Mouse (Mus musculus): ENCODE data around the gene Hemk1. TPM values are rescaled to one million over a fixed set of nuclear protein-coding genes. Genes with fewer than 3 reads are reported as not detected.

The Hemk1 gene
- polyA plus RNA-seq, 1 experiment from 2014 or later, result 11.1 TPM

DNA sequence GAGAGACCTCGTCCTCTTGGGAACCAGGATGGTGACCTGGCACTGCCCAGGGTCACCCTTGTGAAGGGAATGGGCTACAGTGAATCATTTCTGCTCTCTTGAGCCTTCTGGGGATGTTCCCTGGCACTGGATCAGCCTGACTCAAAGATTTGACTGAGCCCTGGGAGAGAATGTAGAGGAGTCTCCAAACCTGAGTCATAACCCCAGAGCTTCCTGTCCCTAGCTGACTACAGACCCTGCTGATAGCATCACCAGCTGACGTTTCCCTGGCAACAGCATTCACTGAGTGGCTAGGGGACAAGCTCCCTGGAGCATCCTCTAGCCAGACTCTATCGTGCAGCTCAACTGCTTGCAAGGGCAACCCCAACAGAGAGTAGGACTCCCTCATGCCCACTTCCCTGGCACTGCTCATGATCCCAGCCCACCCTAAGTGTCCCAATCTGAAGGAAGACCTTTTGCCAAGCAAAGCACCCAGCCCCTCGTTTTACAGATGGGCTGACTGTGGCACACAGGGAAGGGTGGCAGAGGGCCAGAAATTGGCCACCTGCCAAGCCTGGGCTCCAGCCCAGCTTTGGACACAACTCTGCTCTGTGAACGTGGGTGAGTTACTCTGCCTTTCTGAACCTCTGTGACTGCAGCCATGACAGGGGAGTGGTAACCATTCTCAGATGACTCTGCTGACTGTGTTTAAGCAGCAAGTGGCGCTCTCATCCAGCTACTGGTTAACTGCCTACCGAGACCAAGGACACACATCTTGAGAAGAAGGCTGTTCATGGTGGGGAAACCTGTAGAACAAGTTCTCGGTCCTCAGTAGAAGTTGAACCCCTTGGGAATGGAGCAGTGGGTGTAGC, 59.4 kb downstream of the Hemk1 start:
- WGBS, result 58% methylated on average over 8 of the region's 8 CpGs
- Histone ChIP-seq H3K27me3 (ENCODE audit: control insufficient read depth, insufficient read depth, low read length) (no peaks in the 10 kb centered on the region), H3K4me2 (ENCODE audit: low read depth) (no peak overlapping the region), H3K4me3 (ENCODE audit: low read depth, low read length) (no peak overlapping the region), H3K27ac (ENCODE audit: low read depth, low read length) (no peak overlapping the region), H3K9ac (ENCODE audit: low read length) (no peak overlapping the region), H3K9me3 (ENCODE audit: control insufficient read depth, low read length) (no peaks in the 10 kb centered on the region), H3K36me3 (ENCODE audit: control insufficient read depth, insufficient read depth, low read length) (no peaks in the 10 kb centered on the region), H3K4me1 (ENCODE audit: control insufficient read depth, insufficient read depth, low read length) (peaks cover 7% of the 10 kb centered on the region)
- no peak for DNase-seq (ENCODE audit: low spot score)
- ATAC-seq (ENCODE audit: insufficient read depth, low FRiP score, low TSS enrichment), result no peak

DNA sequence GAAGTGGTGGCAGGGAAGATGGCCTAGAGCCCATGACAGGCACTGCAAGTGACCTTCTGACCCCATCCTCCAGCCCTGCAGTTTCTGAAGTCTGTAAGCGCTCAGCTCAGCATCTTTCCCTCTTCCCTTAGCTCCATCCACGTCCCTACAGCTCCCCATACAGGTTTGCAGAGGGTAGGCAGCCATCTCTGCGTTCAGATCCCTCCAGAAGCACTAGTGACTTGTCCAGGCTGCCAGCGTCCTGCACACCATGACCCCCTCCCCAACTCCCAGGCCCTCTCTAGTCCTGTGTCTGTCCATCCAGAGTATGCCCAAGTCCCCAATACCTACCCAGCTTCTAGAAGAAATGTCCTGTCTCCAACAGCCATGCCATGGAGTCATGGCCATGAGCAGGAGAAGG, 60.0 kb downstream of the Hemk1 start:
- Histone ChIP-seq H3K36me3 (ENCODE audit: control insufficient read depth, insufficient read depth, low read length) (no peaks in the 10 kb centered on the region), H3K27me3 (ENCODE audit: control insufficient read depth, insufficient read depth, low read length) (no peaks in the 10 kb centered on the region), H3K9ac (ENCODE audit: low read length) (no peak overlapping the region), H3K4me1 (ENCODE audit: control insufficient read depth, insufficient read depth, low read length) (peaks cover 7% of the 10 kb centered on the region), H3K4me2 (ENCODE audit: low read depth) (no peak overlapping the region), H3K9me3 (ENCODE audit: control insufficient read depth, low read length) (no peaks in the 10 kb centered on the region), H3K4me3 (ENCODE audit: low read depth, low read length) (no peak overlapping the region), H3K27ac (ENCODE audit: low read depth, low read length) (no peak overlapping the region)
- DNase-seq (ENCODE audit: low spot score), result no peak
- 39% methylated on average over 4 of the region's 4 CpGs for WGBS
- no peak for ATAC-seq (ENCODE audit: insufficient read depth, low FRiP score, low TSS enrichment)

- no peak overlapping the region for H3K27ac ChIP-seq (ENCODE audit: low read depth, low read length)
- DNase-seq (ENCODE audit: low spot score) (no peak), ATAC-seq (ENCODE audit: insufficient read depth, low FRiP score, low TSS enrichment) (no peak)
- 85% methylated on average over 7 of the region's 7 CpGs for WGBS
- no peak overlapping the region for H3K4me3 ChIP-seq (ENCODE audit: low read depth, low read length)
- no peaks in the 10 kb centered on the region for H3K36me3 ChIP-seq (ENCODE audit: control insufficient read depth, insufficient read depth, low read length)
- no peak overlapping the region for H3K4me2 ChIP-seq (ENCODE audit: low read depth)
- H3K9ac ChIP-seq (ENCODE audit: low read length), result no peak overlapping the region
- H3K27me3 ChIP-seq (ENCODE audit: control insufficient read depth, insufficient read depth, low read length), result no peaks in the 10 kb centered on the region
- H3K9me3 ChIP-seq (ENCODE audit: control insufficient read depth, low read length), result no peaks in the 10 kb centered on the region
- H3K4me1 ChIP-seq (ENCODE audit: control insufficient read depth, insufficient read depth, low read length), result peaks cover 7% of the 10 kb centered on the region
These were observed 60.5 kb downstream of the Hemk1 start for GRCm38 (mm10) chr9:107277603-107278002.

Other genes with a start within 250 kb of the Hemk1 start
- gene Dock3, start 106.4 kb downstream of the Hemk1 start, polyA plus RNA-seq (2014; fragmentation: Nextera tagmentation; extraction: Ambion mirVana), result 5.5 and 5.8 TPM in 2 replicates
- gene Mapkapk3, start 48.5 kb downstream of the Hemk1 start, polyA plus RNA-seq (2014; fragmentation: Nextera tagmentation; extraction: Ambion mirVana), result 3.6 and 4.8 TPM in 2 replicates
- gene Cish, start 42.3 kb downstream of the Hemk1 start, polyA plus RNA-seq (2014; fragmentation: Nextera tagmentation; extraction: Ambion mirVana), result 5.1 and 6.4 TPM in 2 replicates
- 1.4 and 2.0 TPM in 2 replicates for gene 6430571L13Rik, start 2.3 kb upstream of the Hemk1 start, polyA plus RNA-seq (2014; fragmentation: Nextera tagmentation; extraction: Ambion mirVana)
- 1.4 and 1.8 TPM in 2 replicates for gene Cacna2d2, start 61.3 kb upstream of the Hemk1 start, polyA plus RNA-seq (2014; fragmentation: Nextera tagmentation; extraction: Ambion mirVana)
- 47.0 and 47.2 TPM in 2 replicates for gene Tmem115, start 195.6 kb upstream of the Hemk1 start, polyA plus RNA-seq (2014; fragmentation: Nextera tagmentation; extraction: Ambion mirVana)
- gene Cyb561d2, start 203.8 kb upstream of the Hemk1 start, polyA plus RNA-seq (2014; fragmentation: Nextera tagmentation; extraction: Ambion mirVana), result 19.7 and 21.9 TPM in 2 replicates
- 45.8 and 48.9 TPM in 2 replicates for gene Nprl2, start 203.9 kb upstream of the Hemk1 start, polyA plus RNA-seq (2014; fragmentation: Nextera tagmentation; extraction: Ambion mirVana)
- 0.65 and 1.3 TPM in 2 replicates for gene Zmynd10, start 208.9 kb upstream of the Hemk1 start, polyA plus RNA-seq (2014; fragmentation: Nextera tagmentation; extraction: Ambion mirVana)
- 38.5 and 41.3 TPM in 2 replicates for gene Rassf1, start 213.2 kb upstream of the Hemk1 start, polyA plus RNA-seq (2014; fragmentation: Nextera tagmentation; extraction: Ambion mirVana)
- 91.0 and 93.0 TPM in 2 replicates for gene Tusc2, start 224.9 kb upstream of the Hemk1 start, polyA plus RNA-seq (2014; fragmentation: Nextera tagmentation; extraction: Ambion mirVana)
- gene Hyal2, start 229.6 kb upstream of the Hemk1 start, polyA plus RNA-seq (2014; fragmentation: Nextera tagmentation; extraction: Ambion mirVana), result 124 and 128 TPM in 2 replicates
- 3.3 and 4.0 TPM in 2 replicates for gene Hyal1, start 238.6 kb upstream of the Hemk1 start, polyA plus RNA-seq (2014; fragmentation: Nextera tagmentation; extraction: Ambion mirVana)
- 15.1 and 15.5 TPM in 2 replicates for gene Naa80, start 240.5 kb upstream of the Hemk1 start, polyA plus RNA-seq (2014; fragmentation: Nextera tagmentation; extraction: Ambion mirVana)
- gene Hyal3, start 242.5 kb upstream of the Hemk1 start, polyA plus RNA-seq (2014; fragmentation: Nextera tagmentation; extraction: Ambion mirVana), result 0.24 and 0.30 TPM in 2 replicates
- 35.2 and 39.0 TPM in 2 replicates for gene Ifrd2, start 249.3 kb upstream of the Hemk1 start, polyA plus RNA-seq (2014; fragmentation: Nextera tagmentation; extraction: Ambion mirVana)

All from neural tube, embryonic 11.5 days (tissue).